Mouse (Mus musculus): ENCODE data around the gene Zkscan16.

The Zkscan16 gene

GRCm38 (mm10) chr4:58999686-59000085, 56.3 kb downstream of the Zkscan16 start:
- peak; percentile 69 for DNase-seq (ENCODE audit: low read depth, low spot score)

- DNase-seq (ENCODE audit: low read depth, low spot score), result no peak
Measured at GRCm38 (mm10) chr4:59000614-59001013, 57.2 kb downstream of the Zkscan16 start.

GRCm38 (mm10) chr4:59002948-59003805, 59.7 kb downstream of the Zkscan16 start, which contains the start of gene Gm20503:
TSS of gene Gm20503 (plus strand) at chr4:59003210.
- peak; percentile 86 for DNase-seq (ENCODE audit: low read depth, low spot score)

GRCm38 (mm10) chr4:59003806-59004200, 60.4 kb downstream of the Zkscan16 start:
- no peak for DNase-seq (ENCODE audit: low read depth, low spot score)

GRCm38 (mm10) chr4:59006211-59006610, 62.8 kb downstream of the Zkscan16 start:
- no peak for DNase-seq (ENCODE audit: low read depth, low spot score)

- DNase-seq (ENCODE audit: low read depth, low spot score), result no peak
Measured at GRCm38 (mm10) chr4:59007016-59007415, 63.6 kb downstream of the Zkscan16 start.
